Mouse (Mus musculus) cerebellum, adult (tissue): ENCODE measurements around the gene Mob3a.
A peak's percentile ranks its signal among the peaks of the same experiment; 100 is the strongest.

ENCODE experiments used
- ATAC-seq: cut with Nextera tagmentation; 2 replicates; pipeline ENCODE4 v1.9.2; 2017; ENCODE audit warnings: mild to moderate bottlenecking, moderate library complexity, mixed read lengths; ENCODE audit not compliant: insufficient number of reproducible peaks, low FRiP score, low TSS enrichment

The Mob3a gene

DNA sequence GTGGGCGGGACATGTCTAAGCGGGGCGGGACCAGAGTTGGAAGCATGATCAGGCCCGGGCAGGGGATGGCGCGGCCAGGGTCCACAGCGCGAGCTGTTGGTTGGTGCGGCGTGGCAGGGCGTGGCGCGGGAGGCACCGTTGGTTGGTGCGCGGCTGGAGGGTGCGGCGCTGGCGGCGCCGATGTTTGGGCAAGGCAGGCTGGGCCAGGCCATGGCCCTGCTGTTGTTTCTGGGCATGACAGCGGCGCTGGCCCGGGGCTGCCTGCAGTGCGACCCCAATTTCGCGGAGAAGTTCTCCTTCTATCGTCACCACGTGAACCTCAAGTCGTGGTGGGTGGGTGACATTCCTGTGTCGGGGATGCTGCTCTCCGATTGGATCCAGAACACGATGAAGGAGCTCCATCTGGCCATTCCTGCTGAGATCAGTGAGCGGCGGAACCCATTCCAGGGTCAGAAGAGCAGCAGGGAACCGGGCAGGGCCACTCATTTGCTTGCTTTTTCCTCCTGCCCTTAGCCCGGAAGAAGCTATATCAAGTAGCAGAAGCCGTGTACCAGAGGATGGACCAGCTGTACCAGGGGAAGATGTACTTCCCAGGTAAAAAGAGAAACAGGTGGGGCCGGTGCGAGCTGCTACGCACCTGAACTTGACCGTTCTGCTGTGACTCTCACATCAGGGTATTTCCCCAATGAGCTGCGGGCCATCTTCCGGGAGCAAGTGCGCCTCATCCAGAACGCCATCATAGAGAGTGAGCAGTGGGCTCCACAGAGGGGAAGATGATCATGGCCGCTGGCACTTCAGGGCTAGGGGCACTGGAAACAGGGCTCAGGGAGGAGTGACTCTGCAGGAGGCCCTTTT is 986 bp upstream of the Mob3a start:
- ATAC-seq: peak; percentile 54

DNA sequence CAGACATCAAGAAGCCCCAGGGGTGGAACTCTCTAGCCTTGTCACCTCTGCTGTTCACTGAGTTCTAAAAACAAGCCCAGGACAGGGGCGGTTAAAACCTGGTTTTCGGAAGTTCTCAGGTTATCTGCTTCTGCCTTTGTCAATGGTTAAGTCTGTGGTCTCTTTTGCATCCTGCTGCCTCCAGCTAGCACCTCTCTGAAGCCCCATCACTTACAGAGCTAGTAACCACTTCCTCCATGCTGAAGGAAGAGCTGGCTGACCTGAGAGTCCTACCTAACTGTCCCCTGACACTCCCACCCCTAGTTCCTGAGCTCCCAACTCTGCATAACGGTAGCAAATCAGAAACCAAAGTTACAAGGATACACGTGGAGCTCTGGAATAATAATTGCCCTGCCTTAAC is 1.0 kb downstream of the Mob3a start:
- no peak for ATAC-seq

DNA sequence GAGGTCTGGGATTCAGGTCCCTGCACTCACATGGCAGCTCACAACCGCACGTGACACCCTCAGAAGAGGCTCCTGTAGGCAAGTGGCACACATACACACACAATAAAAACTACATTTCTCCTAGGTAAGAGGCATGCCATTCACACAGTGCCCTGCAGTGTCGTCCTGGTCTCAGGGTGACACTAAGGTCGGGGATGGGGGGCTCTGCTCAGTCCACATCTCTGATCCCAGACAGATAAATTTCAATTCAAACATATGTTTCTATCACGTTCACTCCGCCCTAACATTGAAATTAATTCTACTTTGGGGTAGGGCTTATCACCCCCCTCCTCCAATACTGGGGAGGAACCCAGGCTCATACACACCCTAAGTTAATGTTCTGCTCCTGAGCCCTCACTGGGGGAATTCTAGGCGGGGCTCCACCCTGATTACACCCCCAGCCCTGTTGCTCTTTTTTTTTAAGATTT is 1.7 kb downstream of the Mob3a start:
- no peak for ATAC-seq

DNA sequence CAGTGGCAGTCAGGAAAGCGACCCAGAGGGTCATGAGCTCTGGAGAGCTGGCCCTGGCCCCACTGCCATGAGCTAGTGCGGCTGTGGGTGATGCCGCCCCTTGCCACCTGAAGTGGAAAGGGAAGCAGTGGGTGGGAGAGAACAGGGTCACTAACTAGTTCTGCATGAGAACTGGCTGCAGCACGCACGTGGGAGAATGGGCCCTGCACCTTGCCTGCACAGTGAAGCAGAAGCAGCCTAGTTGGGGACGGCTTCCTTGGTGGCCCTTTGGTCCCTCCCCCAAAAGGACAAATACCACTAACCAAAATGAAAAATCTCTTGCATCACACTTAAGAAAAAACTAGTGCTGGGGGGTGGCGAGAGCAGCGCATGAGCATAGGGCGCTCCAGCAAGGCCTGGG is 3.2 kb downstream of the Mob3a start:
- ATAC-seq: no peak

DNA sequence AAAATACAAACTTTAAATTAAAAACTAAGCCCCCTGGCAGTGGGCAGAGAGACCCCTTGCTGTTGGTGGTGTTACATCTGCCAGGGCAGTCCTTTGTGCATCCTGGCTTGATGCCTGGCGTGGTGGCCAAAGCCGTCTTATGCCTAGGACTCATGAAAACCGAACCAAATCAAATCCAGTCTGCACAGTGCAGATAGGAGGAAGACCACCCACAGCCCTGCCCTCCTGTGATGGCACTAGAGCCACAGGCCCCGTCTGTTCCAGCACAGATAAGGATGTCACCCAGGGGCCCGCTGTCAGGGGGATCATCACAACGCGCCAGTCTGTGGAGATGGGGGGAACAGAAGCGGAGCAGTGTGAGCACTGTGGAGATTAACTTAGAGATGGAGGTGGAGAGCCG is 4.0 kb downstream of the Mob3a start:
- no peak for ATAC-seq

DNA sequence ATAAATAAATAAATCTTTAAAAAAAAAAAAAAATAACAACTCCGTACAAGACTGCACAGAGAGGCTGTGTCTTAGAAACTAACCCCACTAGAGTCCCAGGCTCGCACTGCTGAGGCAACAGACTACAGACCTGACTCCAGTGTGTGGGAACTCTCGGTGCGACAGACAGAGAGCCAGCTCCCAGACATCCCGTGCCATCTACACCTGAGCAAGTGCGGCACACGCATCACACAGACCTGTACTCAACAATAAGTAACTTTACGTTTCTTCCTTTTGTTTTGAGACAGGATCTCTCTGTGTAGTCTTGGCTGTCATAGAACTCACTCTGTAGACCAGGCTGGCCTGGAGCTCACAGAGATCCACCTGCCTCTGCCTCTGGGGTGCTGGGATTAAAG is 4.4 kb downstream of the Mob3a start:
- ATAC-seq: no peak

DNA sequence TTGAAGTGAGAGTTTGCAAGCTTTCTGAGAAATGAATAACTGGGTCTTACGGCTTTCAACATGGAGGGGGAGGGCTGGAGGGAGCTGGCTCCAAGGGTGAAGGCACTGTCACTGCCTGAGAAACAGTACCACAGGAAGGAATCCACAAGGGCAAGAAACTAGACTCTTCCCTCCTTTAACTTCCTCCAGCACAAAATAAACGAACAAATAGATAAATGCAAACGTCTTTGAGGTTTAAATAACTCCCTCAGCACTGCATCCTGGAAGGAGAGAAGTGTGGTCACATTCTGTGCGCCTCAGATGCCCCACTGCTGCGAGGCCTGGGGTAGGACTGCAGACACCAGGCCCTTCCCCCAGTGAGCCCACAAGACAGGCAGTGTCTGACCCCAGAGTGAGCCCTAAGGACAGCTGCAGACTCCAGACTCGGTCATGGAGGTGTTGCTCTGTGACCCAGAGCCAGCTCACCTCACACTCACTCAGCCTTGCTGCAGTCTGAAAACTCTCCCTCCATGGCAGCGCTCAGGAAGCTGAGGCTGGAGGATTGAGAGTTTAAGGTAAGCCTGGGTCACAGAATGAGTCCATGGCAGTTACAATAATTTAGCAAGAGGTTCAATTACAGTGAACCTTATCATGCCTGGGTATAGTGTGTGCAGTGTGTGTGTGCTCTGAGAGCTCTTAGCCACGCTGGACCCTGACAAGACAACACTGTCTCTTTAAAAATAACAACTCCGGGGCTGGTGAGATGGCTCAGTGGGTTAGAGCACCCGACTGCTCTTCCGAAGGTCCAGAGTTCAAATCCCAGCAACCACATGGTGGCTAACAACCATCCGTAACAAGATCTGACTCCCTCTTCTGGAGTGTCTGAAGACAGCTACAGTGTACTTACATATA is 5.0 kb downstream of the Mob3a start:
- ATAC-seq: no peak

DNA sequence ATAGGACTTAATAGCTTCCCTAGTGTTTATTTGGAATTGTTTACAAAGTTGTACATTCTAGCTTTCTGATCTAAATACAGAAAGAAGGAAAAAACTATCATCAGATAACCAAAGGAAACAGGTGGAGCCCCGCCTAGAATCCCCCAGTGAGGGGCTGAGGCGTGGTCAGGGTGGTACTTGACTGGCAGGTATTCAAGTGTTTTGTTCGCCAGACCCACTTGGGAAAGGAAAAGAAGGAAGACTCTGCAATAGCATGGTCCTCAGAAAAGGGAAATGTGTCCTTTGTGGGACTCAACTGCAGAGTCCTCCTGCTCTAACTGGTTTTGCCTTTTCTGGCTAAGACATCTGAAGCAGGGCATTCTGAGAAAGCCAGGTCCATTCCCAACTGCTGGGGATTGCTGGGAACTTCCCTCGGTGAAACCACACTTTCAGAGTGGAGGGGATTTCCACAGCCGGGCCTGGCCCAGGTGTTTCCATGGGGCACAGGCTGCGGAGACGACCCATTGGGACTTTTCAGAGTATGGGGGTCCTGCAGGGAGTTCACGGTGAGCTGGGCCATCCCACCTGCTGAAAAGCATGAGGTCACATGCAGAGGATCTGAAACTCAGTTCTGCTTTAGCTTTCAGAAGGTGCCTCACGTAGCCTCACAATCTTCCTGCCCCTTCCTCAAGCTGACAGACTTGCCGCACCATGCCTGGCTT is 5.8 kb downstream of the Mob3a start:
- no peak for ATAC-seq

DNA sequence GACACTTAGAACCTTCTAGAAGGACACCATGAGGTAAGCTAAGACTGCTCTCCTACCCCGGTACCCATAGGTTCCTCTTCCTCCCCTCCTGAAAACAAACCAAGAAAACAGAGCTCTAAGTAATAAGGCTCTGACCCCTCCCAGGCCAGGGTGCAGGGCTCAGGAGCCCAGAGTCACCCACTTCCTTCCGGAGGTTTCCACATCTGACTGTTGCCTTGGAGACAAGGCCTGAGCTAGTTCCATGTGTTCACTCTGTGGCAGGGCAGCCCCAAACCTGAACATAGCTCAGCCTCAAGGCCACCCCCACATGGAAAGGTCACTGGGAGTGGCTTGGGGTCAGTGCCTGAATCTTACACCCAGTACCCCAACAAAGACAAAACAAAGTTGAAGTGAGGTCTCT is 6.6 kb downstream of the Mob3a start:
- ATAC-seq: no peak

DNA sequence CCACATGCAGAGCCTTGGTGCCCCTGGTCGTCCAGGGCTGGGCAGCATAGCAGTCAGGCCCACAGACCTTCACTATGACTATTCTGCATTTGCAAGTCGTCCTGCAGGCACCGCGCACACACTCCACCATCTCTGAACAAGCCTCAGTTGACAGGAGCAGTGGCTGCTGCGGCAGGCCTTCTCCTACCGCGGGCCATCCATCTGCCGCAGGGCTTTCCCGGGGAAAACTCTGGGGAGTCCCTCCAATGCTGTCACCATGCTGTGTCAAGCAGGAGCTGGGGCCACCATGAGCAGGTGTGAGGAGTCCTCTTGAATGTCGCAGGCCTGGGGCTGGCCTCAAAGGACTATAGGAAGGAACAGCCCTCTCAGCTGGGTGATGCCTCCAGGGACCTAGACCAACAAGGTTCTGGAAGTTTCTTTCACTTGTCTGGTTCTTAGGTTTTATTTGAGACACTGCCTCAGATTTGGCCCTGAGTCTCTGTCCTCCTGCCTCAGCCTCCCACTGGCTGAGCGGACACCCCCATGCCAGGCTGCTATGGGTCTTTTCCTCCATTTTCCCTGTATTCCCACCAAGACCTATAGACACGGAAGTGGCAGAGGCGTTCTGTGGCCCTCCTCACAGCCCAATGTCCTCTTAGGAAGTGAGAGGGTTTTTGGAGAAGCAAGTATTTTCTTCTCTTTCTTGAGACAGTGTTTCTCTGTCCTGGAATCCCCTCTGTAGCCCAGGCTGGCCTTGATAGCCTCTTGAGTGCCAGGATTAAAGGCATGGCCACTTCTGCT is 7.4 kb downstream of the Mob3a start:
- no peak for ATAC-seq

DNA sequence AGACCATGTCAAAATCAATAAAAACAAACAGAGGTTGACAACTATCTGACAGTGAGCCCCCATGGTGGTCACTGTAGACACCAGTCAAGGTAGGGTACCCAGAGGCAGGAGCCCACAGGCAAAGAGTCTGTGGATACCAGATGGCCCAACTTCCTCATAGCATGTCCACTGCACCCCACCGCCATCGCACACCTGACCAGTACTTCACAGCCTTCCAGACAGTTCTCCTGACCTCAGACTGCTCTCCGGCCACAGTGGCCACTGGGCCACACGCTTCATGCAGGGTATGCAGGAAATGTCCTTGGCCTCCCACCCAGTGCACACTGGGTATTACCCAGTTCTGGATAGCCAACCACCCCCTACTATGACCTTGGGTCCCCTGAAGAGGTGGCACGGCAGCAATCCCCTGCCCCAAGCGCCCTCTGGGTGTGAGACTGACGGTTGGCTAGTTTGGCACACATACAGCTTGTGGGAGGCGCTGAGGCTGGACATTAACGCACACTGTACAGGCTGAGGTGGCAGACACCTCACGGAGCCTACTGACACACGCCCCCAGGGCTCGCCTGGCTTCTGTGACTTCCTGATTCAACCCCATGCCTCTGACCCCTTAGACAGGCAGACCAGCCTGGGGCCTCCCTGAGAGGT is 8.3 kb downstream of the Mob3a start:
- ATAC-seq: no peak

DNA sequence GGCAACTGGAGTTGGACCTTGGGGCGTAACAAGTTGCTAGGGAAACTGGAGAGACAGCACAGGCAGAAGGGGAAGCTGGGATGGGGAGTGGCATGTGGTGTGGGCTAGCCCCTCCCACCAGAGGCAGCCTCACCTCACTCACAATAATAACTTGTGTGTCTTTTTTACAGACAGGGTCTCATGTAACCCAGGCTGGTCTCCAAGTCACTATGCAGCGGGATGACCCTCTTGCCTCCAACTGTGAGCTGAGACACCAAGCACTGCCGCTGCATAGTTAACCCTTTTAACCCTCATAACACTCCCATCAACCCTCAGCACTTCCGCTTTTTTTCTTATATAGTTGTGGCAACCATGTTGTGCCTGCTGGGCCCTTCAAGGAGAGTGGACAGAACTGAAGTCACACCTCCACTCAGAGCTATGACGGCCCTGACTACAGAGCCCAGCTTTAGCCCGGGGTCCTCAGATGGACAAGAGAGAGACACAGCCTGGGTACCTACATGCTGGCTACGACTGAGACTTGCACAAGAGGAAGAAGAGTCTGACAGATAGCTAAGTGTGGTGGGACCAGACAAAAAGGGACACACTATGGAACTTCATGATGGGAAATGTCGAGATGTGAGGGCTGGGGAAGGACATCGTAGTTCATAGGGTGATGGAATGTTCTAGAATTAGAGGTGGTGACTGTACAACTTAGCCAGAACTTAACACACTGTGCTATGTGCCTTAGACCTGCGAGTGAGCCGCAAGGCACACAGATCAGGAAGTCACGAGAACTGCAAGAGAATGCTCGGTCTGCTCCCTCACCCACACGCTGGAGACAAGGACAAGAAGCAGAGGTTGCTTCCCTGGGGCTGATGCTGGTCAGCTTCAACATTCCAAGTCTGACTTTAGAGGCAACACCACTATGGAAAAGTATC is 9.3 kb downstream of the Mob3a start:
- no peak for ATAC-seq

DNA sequence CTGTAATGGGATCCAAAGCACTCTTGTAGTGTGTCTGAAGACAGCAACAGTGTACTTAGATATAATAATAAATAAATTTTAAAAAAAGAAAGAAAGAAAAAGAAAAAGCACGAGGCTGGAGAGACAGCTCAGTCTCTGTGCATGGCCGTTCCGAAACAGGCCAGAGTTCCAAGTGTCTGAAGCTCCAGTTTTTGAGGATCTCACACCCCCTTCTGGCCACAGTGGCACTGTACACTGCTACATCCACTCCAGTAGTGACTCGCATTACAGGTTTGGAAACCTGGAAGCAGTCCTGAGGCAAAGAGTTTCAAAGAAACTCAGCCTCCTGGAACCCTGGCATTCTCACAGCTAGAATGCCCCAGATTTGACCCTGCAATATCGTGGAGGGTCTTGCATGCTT is 13.9 kb downstream of the Mob3a start:
- ATAC-seq: no peak

DNA sequence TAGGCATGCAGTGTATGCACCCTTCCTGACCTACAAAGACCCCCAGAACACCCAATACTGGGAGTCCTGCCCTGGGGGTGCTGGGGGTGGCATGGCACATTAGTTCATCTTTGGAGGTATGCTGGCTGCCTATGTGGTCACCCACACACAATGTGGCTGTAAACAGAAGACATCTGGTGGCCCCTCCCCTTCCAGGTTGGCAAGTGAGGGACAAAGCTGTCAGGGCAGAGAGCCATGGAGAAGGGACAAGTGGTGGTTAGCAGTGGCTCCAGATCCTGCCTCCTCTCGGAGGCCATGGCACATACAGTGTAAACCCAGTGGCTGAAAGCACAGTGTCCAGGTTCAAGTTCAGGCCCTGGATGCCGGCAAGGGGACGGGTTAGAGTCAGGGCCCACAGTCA is 15.2 kb downstream of the Mob3a start:
- no peak for ATAC-seq

DNA sequence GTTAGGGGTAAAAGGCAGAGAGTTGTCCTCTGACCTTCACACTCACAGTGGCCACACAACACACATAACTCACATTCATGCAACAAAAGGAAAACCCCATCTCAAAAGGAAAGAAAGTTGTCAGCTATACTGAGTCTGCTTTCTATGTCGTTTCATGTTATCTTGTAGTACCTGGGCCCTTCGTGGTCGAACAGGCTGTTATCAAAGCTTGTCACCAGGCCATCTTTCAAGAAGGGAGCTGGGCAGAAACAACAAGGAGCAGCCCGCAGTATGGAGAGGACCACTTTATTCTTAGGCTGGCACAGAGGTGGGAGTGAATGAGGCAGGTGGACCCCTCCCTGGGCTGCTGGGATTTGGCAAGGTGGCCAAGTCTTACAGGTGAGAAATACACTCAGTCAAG is 16.8 kb downstream of the Mob3a start:
- no peak for ATAC-seq

DNA sequence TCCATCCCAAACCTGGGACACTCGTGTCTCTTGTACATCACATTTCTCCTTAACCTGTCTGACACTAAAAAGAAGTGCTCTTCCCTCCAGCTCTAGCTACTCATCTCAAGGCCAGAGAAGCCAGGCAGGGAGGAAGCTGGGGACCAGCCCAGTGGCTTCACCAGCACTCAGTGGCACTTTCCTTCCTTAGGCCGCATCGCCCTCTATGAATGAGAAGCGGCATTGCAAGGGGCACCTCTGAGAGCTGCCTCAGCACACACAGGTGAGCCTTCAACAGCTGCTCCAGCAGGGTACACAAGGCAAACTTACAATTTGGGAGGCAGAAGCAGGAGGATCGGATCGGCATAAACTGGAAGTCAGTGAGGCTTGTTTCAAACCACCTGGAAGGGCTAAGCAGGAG is 17.6 kb downstream of the Mob3a start:
- ATAC-seq: no peak

DNA sequence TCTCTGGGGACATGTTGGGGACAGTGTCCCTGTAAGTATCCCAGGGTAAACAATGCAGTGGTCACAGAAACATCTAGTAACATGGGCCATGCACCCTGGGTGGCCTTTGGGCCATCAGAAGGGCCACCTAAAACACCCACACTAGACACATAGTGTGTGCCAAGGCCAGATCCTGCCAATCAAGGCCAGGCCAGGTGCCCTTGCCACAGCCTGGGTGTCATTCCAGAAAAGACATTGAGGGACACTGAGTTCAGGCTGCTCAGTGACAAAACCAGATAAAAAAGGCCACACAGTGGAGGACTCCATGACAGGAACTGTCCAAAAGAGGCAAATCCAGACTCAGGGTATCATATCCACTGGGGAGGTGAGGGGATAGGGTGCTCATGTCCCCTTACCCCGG is 18.1 kb downstream of the Mob3a start:
- no peak for ATAC-seq

DNA sequence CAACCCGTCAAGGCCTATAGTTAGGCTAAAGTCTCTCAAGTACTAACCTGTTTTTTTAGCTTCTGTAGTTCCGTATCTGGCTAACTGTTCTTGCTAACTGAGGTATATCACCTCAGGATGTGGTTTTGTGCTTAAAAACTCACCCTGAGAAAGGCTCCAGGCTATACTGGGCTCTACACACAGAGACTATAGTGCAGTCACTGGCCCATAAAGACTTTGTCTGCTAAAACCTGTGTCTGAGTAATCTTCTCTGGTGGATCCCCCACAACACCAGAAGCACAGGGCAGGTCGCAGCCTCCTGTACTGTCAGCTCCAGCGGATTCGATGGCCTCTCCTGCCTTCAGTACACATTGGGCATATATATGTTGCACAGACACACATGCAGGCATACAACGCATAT is 19.8 kb downstream of the Mob3a start:
- no peak for ATAC-seq

DNA sequence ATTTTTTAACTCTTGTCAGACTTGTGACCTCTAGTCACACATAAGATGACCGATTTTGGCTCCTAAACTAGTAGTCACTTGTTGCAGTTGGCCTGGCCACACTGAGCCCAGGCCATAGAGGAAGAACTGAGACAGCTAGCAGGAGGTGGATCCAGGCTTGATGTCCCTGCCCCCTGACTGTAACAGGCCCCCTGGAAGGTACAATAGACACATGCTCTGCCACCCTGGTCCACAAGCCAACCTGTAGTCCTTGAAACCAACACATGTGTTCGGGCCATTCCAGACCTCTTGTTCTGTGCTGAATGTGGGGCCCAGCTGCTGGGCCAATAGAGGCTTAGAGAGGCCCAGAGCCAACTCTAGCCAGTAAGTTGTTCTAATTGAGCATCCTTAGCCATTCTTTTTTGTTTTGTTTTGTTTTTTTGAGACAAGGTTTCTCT is 21.5 kb downstream of the Mob3a start:
- ATAC-seq: no peak
